ENCODE assay signal across 9 mouse cellular contexts in genomic region chr1:140245876-140246597, GRCm38 (mm10). TPM values are rescaled to one million over a fixed set of nuclear protein-coding genes. Genes with fewer than 3 reads are reported as not detected.
DNase-seq lines count a peak whose midpoint lies in the region; ATAC-seq and TF ChIP-seq lines count a peak whose summit lies in the region.
"Had no signal": no experiment of that assay in that cellular context is flagged by ENCODE, and none has a peak within 500 bp of the region (broad histone marks: within the 10 kb centered on the region; RNA-seq: fewer than 3 reads in every experiment).

Gene Kcnt2, plus strand, starts transcription at chr1:140246158.

- ATAC-seq in embryonic facial prominence, embryonic 11.5 days (replicated peaks; ENCODE audit: insufficient number of reproducible peaks, low FRiP score, low TSS enrichment, low read depth): peak; percentile 58
- peak; percentile 37 for ATAC-seq in kidney, embryonic 14.5 days (ENCODE audit: low FRiP score, low TSS enrichment)
- ATAC-seq in limb, embryonic 13.5 days (ENCODE audit: low FRiP score, low read depth): peak; percentile 60
- peak; percentile 74 for ATAC-seq in neural tube, embryonic 12.5 days (ENCODE audit: low FRiP score, low read depth)

- DNase-seq in R1 (ENCODE audit: low read depth, low spot score) (peak; percentile 72), MN1 (ENCODE audit: low spot score) (no peak)
- no peak for DNase-seq in embryonic facial prominence, embryonic 11.5 days (ENCODE audit: low spot score)
- peak; percentile 83 for DNase-seq in heart, adult 2 months
- DNase-seq in yolk sac, embryonic 10.5 days (ENCODE audit: low spot score): no peak

- H3K4me2 ChIP-seq in embryonic facial prominence, embryonic 11.5 days (ENCODE audit: low read depth, low read length): peak within 1 kb of the TSS; percentile 83
- peak within 1 kb of the TSS; percentile 83 for H3K4me2 ChIP-seq in kidney, embryonic 14.5 days (replicated peaks; ENCODE audit: low read depth, low read length)
- H3K4me2 ChIP-seq in limb, embryonic 13.5 days (replicated peaks): peak within 1 kb of the TSS; percentile 86
- peak within 1 kb of the TSS; percentile 77 for H3K4me2 ChIP-seq in neural tube, embryonic 12.5 days (replicated peaks)

- TF ChIP-seq POLR2A in heart, adult 2 months (IDR thresholded peaks at IDR 0.05; ENCODE audit: insufficient read depth, low read depth, low read length): 0 out of 2 replicates have a peak, but pooled peaks have one; percentile 18

- TF ChIP-seq CTCF in heart, adult 2 months (IDR thresholded peaks at IDR 0.05): no peak

- 0 out of 2 replicates have a peak, but pooled peaks have one; percentile 0 for TF ChIP-seq EP300 in heart, adult 2 months (IDR thresholded peaks at IDR 0.05; ENCODE audit: insufficient read depth, low read depth, low read length)

- H3K27ac ChIP-seq in embryonic facial prominence, embryonic 11.5 days (replicated peaks; ENCODE audit: low read depth, low read length): no peak within 1 kb of the TSS
- peak within 1 kb of the TSS; percentile 63 for H3K27ac ChIP-seq in heart, adult 2 months
- no peak within 1 kb of the TSS for H3K27ac ChIP-seq in kidney, embryonic 14.5 days (ENCODE audit: low read depth, low read length)
- H3K27ac ChIP-seq in limb, embryonic 13.5 days: no peak within 1 kb of the TSS; the same call in 1 of the 2 replicates
- H3K27ac ChIP-seq in neural tube, embryonic 12.5 days: no peak within 1 kb of the TSS

- WGBS in embryonic facial prominence, embryonic 11.5 days: under 1% methylated on average over 21 of the region's 21 CpGs
- WGBS in heart, adult 2 months: 1% methylated on average over 21 of the region's 21 CpGs
- 2% methylated on average over 21 of the region's 21 CpGs for WGBS in kidney, embryonic 14.5 days
- WGBS in limb, embryonic 13.5 days: under 1% methylated on average over 21 of the region's 21 CpGs
- WGBS in neural tube, embryonic 12.5 days: under 1% methylated on average over 21 of the region's 21 CpGs

- no peaks in the 10 kb centered on the region for H3K9me3 ChIP-seq in embryonic facial prominence, embryonic 11.5 days (replicated peaks; ENCODE audit: control insufficient read depth, low read length)
- no peaks in the 10 kb centered on the region for H3K9me3 ChIP-seq in kidney, embryonic 14.5 days (ENCODE audit: control insufficient read depth, low read length)
- no peaks in the 10 kb centered on the region for H3K9me3 ChIP-seq in limb, embryonic 13.5 days
- H3K9me3 ChIP-seq in neural tube, embryonic 12.5 days: no peaks in the 10 kb centered on the region

- H3K36me3 ChIP-seq in embryonic facial prominence, embryonic 11.5 days (replicated peaks; ENCODE audit: control insufficient read depth, insufficient read depth, low read depth, low read length): no peaks in the 10 kb centered on the region
- H3K36me3 ChIP-seq in heart, adult 2 months (ENCODE audit: control insufficient read depth, insufficient read depth, low read length): no peaks in the 10 kb centered on the region
- H3K36me3 ChIP-seq in kidney, embryonic 14.5 days (ENCODE audit: control insufficient read depth, insufficient read depth, low read length): no peaks in the 10 kb centered on the region
- H3K36me3 ChIP-seq in limb, embryonic 13.5 days: no peaks in the 10 kb centered on the region
- H3K36me3 ChIP-seq in neural tube, embryonic 12.5 days: no peaks in the 10 kb centered on the region

- no peaks in the 10 kb centered on the region for H3K79me2 ChIP-seq in heart, adult 2 months (replicated peaks; ENCODE audit: control insufficient read depth, insufficient read depth, low read length)

- no peaks in the 10 kb centered on the region for H3K4me1 ChIP-seq in embryonic facial prominence, embryonic 11.5 days (ENCODE audit: control insufficient read depth, insufficient read depth, low read length)
- no peaks in the 10 kb centered on the region for H3K4me1 ChIP-seq in heart, adult 2 months (ENCODE audit: control insufficient read depth, insufficient read depth, low read length)
- no peaks in the 10 kb centered on the region for H3K4me1 ChIP-seq in kidney, embryonic 14.5 days (ENCODE audit: control insufficient read depth, insufficient read depth, low read length)
- peaks cover 7% of the 10 kb centered on the region; the same call in 1 of the 2 replicates for H3K4me1 ChIP-seq in limb, embryonic 13.5 days
- no peaks in the 10 kb centered on the region for H3K4me1 ChIP-seq in neural tube, embryonic 12.5 days

- H3K27me3 ChIP-seq in embryonic facial prominence, embryonic 11.5 days (ENCODE audit: control insufficient read depth, insufficient read depth, low read length): no peaks in the 10 kb centered on the region
- H3K27me3 ChIP-seq in heart, adult 2 months (ENCODE audit: control insufficient read depth, insufficient read depth, low read length): no peaks in the 10 kb centered on the region
- no peaks in the 10 kb centered on the region for H3K27me3 ChIP-seq in kidney, embryonic 14.5 days (ENCODE audit: control insufficient read depth, insufficient read depth, low read length)
- no peaks in the 10 kb centered on the region for H3K27me3 ChIP-seq in limb, embryonic 13.5 days
- no peaks in the 10 kb centered on the region for H3K27me3 ChIP-seq in neural tube, embryonic 12.5 days (replicated peaks)

- intact Hi-C loops in heart, adult 2 months (cut with DNase I): loop anchor here (5.0 kb wide), 2 partner anchors 46 to 64 kb away; partner anchors contain the start of gene Cfh

- peak within 1 kb of the TSS; percentile 54 for H3K9ac ChIP-seq in embryonic facial prominence, embryonic 11.5 days (replicated peaks; ENCODE audit: low read length)
- peak within 1 kb of the TSS; percentile 30 for H3K9ac ChIP-seq in heart, adult 2 months (ENCODE audit: low read depth, low read length)
- H3K9ac ChIP-seq in kidney, embryonic 14.5 days (ENCODE audit: low read depth, low read length): peak within 1 kb of the TSS; percentile 52; the same call in 1 of the 2 replicates
- H3K9ac ChIP-seq in limb, embryonic 13.5 days: peak within 1 kb of the TSS; percentile 66
- H3K9ac ChIP-seq in neural tube, embryonic 12.5 days: peak within 1 kb of the TSS; percentile 63

- peak within 1 kb of the TSS; percentile 53 for H3K4me3 ChIP-seq in embryonic facial prominence, embryonic 11.5 days (ENCODE audit: low read depth, low read length)
- peak within 1 kb of the TSS; percentile 43 for H3K4me3 ChIP-seq in heart, adult 2 months
- peak within 1 kb of the TSS; percentile 60 for H3K4me3 ChIP-seq in kidney, embryonic 14.5 days (ENCODE audit: low read length)
- peak within 1 kb of the TSS; percentile 59 for H3K4me3 ChIP-seq in limb, embryonic 13.5 days
- peak within 1 kb of the TSS; percentile 55 for H3K4me3 ChIP-seq in neural tube, embryonic 12.5 days

RNA-seq across cellular contexts. Expression of gene Kcnt2, which starts in this region (rescaled TPM):
- 0.56 and 1.4 TPM in 2 replicates for polyA plus RNA-seq in embryonic facial prominence, embryonic 11.5 days (2014; fragmentation: Nextera tagmentation; extraction: Ambion mirVana)
- 1 to 10 TPM; 3.6 to 4.1 TPM for total RNA-seq in heart, adult 2 months (2021)
- 0.78 and 1.6 TPM in 2 replicates for polyA plus RNA-seq in heart, adult 2 months (2012; rRNA removed)
- polyA plus RNA-seq in kidney, embryonic 14.5 days (2014; fragmentation: Nextera tagmentation; extraction: Ambion mirVana): 3.0 and 4.8 TPM in 2 replicates
- 1.9 and 2.2 TPM in 2 replicates for polyA plus RNA-seq in limb, embryonic 13.5 days (2015; fragmentation: Nextera tagmentation; extraction: Ambion mirVana)
- polyA plus RNA-seq in neural tube, embryonic 12.5 days (2016; fragmentation: Nextera tagmentation; extraction: Ambion mirVana): 2.2 and 2.3 TPM in 2 replicates
- polyA plus RNA-seq: spleen, adult 2 months had no signal

Comparison
In these comparisons a context has a peak if more than half of its experiments do, and no peak if none do; other contexts are left out.
1. DNase-seq: peak in R1 (single experiment) and heart, adult 2 months (2 of 2); none in embryonic facial prominence, embryonic 11.5 days (single experiment), yolk sac, embryonic 10.5 days (single experiment) and MN1 (single experiment).
2. Peak in every context shown above with its lines, with median percentiles within 50 percentile points of each other: ATAC-seq, H3K4me2 ChIP-seq, H3K4me3 ChIP-seq and H3K9ac ChIP-seq.